Mouse (Mus musculus): ENCODE data around the gene Fxyd3.

DNA sequence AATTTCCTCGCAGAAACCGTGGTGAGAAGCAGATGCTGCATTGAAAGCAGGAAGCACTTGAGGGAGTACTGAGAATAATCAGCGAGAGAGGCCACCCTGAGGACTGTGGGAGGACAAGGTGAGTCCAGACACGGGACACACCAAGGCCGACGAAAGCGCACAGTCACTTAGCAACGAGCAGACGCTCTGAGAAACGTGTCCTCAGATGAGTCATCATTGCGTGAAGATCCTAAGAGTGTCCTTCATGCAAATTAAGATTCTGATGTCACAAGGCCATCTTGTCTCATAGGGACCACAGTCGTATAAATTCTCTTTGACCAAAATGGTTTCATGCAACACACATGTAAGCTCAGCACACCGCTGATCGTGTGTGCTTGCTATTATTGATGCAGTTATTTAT, 24.3 kb upstream of the Fxyd3 start:
- TF ChIP-seq MAFK (IDR thresholded peaks at IDR 0.05; ENCODE audit: borderline replicate concordance, low read depth, low read length) (no peak), GATA1 (IDR thresholded peaks at IDR 0.05; ENCODE audit: low read depth, low read length) (no peak), RCOR1 (IDR thresholded peaks at IDR 0.05; ENCODE audit: low read depth, low read length) (no peak), MYB (IDR thresholded peaks at IDR 0.05; ENCODE audit: low read depth, low read length) (no peak), CTCF (IDR thresholded peaks at IDR 0.05 in 2 of 3, conservative IDR thresholded peaks at IDR 0.05 in 1 of 3; ENCODE audit: control insufficient read depth in 1 of 3, insufficient read depth in 1 of 3, low read depth in 2 of 3, low read length in 3 of 3, poor library complexity in 1 of 3, severe bottlenecking in 1 of 3) (no peak)

All from MEL (cell line).